Mouse (Mus musculus) liver, adult 2 months (tissue): Measurements from ENCODE around the gene Pla2r1.

Source experiments
- CTCF ChIP-seq: fragments of 200-500 bp; IDR thresholded peaks from 2 replicates; pipeline ENCODE4 v1.5.1; 2011; ENCODE audit warnings: low read depth, low read length, control low read depth
- POLR2A ChIP-seq: fragments of 200-500 bp; IDR thresholded peaks from 2 replicates; pipeline ENCODE4 v1.6.1; 2011; ENCODE audit warnings: low read length, control low read depth; ENCODE audit not compliant: insufficient read depth; ENCODE audit errors: extremely low read depth

DNA sequence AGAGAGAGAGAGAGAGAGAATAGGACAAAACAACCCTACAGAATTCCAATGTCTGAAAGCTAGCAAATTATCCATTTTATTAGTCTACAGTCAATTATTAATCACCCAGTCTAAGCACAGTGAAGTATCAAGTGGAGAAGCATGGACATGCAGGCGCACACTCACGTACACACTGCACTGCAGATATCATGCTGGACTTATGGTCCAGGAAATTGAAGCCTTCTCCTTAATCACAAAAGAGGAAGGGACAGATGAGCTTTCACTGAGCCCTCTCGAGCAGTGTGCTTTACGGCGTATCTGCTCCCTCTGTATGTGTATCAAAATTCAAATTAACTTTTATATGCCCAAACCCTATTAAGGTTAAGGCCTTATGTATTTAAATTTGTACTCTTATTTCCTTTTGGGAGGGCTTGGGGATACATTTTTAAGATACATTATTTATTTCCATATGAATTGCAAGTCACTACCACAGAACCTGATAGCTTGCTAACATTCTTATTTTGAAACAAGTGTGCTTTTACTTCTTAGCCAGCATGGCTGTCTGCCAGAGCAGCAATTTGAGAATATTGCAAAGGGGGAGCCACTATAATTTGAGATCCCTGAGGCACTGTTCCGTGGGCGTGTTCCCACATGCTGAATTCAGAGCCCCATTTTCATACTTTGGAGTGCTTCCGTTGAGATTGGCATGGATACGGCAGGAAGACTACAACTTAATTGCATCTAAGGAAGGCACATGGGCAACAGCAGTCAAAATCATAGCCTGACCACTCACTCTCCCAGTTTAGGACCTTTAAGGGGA, 108.2 kb downstream of the Pla2r1 start:
- TF ChIP-seq CTCF (no peak), POLR2A (no peak)
